Mouse (Mus musculus) CH12.LX (cell line): ENCODE data around the gene Syne1. TPM values are rescaled to one million over a fixed set of nuclear protein-coding genes. Genes with fewer than 3 reads are reported as not detected.

Experiments
- DNase-seq: peaks from one replicate; pipeline ENCODE4 v3.0.0-alpha.2; 2013; ENCODE audit errors: extremely low read depth
- H3K27ac ChIP-seq: 2 replicates; pipeline ENCODE4 v1.5.1; 2012; ENCODE audit warnings: low read depth, mild to moderate bottlenecking, control low read depth, moderate library complexity; ENCODE audit not compliant: insufficient read depth
- H3K27me3 ChIP-seq: replicated peaks from 2 replicates; pipeline ENCODE3; 2012; ENCODE audit warnings: inconsistent platforms
- H3K36me3 ChIP-seq, 2 experiments: replicated peaks in 1 of 2; 2 replicates each; pipeline versions ENCODE3 to v1.6.1; 2012; ENCODE audit warnings: inconsistent platforms in 1 of 2, low read length in 1 of 2, mild to moderate bottlenecking in 1 of 2, mixed read lengths in 1 of 2, moderate library complexity in 1 of 2; ENCODE audit not compliant: control insufficient read depth in 1 of 2, insufficient read depth in 1 of 2
- H3K4me1 ChIP-seq, 2 experiments: 2 replicates each; pipeline ENCODE4 v1.6.1; 2012; ENCODE audit warnings: inconsistent platforms in 1 of 2, moderate library complexity in 1 of 2; ENCODE audit not compliant: insufficient read depth in 2 of 2, control insufficient read depth in 1 of 2
- H3K4me2 ChIP-seq: 2 replicates; pipeline ENCODE4 v1.6.1; 2012; ENCODE audit warnings: low read depth, mild to moderate bottlenecking, control low read depth; ENCODE audit not compliant: poor library complexity, insufficient read depth, severe bottlenecking
- H3K4me3 ChIP-seq, 3 experiments: fragments of 150-350 bp in 1 of 3; sonication (generic) in 1 of 3; replicated peaks in 1 of 3; 2 replicates each; pipeline versions ENCODE3 to v1.5.1; 2011 to 2012; ENCODE audit warnings: low read depth in 2 of 3, low read length in 2 of 3, mild to moderate bottlenecking in 2 of 3, moderate library complexity in 2 of 3, control low read depth in 1 of 3, improper control_type of control experiment in 1 of 3, inconsistent platforms in 1 of 3, mixed read lengths in 1 of 3; ENCODE audit not compliant: poor library complexity in 1 of 3
- H3K79me2 ChIP-seq: replicated peaks from 2 replicates; pipeline ENCODE4 v1.6.1; 2012; ENCODE audit warnings: mild to moderate bottlenecking, moderate library complexity; ENCODE audit not compliant: control insufficient read depth, poor library complexity, insufficient read depth, severe bottlenecking; ENCODE audit errors: extremely low read depth
- H3K9ac ChIP-seq: 2 replicates; pipeline ENCODE4 v1.6.1; 2012; ENCODE audit warnings: low read depth, mild to moderate bottlenecking, control low read depth, moderate library complexity; ENCODE audit not compliant: insufficient read depth
- H3K9me3 ChIP-seq: replicated peaks from 2 replicates; pipeline ENCODE3; 2012; ENCODE audit warnings: low read length, inconsistent platforms, mixed read lengths
- BHLHE40 ChIP-seq: IDR thresholded peaks from 2 replicates; pipeline ENCODE4 v1.6.1; 2011; ENCODE audit warnings: mild to moderate bottlenecking, low read depth, low read length, improper control_type of control experiment
- ELF1 ChIP-seq: IDR thresholded peaks from 2 replicates; pipeline ENCODE4 v1.6.1; 2014; ENCODE audit warnings: low read depth, mild to moderate bottlenecking, inconsistent platforms, low read length, improper control_type of control experiment
- GABPA ChIP-seq: IDR thresholded peaks from 2 replicates; pipeline ENCODE4 v1.6.1; 2012; ENCODE audit warnings: low read depth, low read length, improper control_type of control experiment, inconsistent platforms; ENCODE audit not compliant: insufficient replicate concordance
- HCFC1 ChIP-seq: IDR thresholded peaks from 2 replicates; pipeline ENCODE4 v1.6.1; 2012; ENCODE audit warnings: low read depth, mild to moderate bottlenecking, inconsistent platforms, low read length, improper control_type of control experiment
- IRF4 ChIP-seq: IDR thresholded peaks from 2 replicates; pipeline ENCODE4 v1.6.1; 2014; ENCODE audit warnings: low read depth, mild to moderate bottlenecking, inconsistent platforms, low read length, improper control_type of control experiment
- JUN ChIP-seq: IDR thresholded peaks from 2 replicates; pipeline ENCODE4 v1.6.1; 2011; ENCODE audit warnings: low read depth, mild to moderate bottlenecking, low read length, improper control_type of control experiment, moderate library complexity; ENCODE audit not compliant: insufficient read depth
- MAFK ChIP-seq: IDR thresholded peaks from 2 replicates; pipeline ENCODE4 v1.6.1; 2011; ENCODE audit warnings: low read length, improper control_type of control experiment; ENCODE audit not compliant: insufficient replicate concordance
- MAX ChIP-seq: IDR thresholded peaks from 2 replicates; pipeline ENCODE4 v1.6.1; 2011; ENCODE audit warnings: low read length, improper control_type of control experiment
- MEF2A ChIP-seq: IDR thresholded peaks from 2 replicates; pipeline ENCODE4 v1.6.1; 2014; ENCODE audit warnings: low read depth, mild to moderate bottlenecking, inconsistent platforms, low read length, improper control_type of control experiment, borderline replicate concordance
- MYC ChIP-seq: IDR thresholded peaks from 2 replicates; pipeline ENCODE4 v1.6.1; 2011; ENCODE audit warnings: low read depth, mild to moderate bottlenecking, improper control_type of control experiment, low read length
- NELFE ChIP-seq: IDR thresholded peaks from 2 replicates; pipeline ENCODE4 v1.6.1; 2011; ENCODE audit warnings: low read depth, low read length, improper control_type of control experiment
- PAX5 ChIP-seq: IDR thresholded peaks from 2 replicates; pipeline ENCODE4 v1.6.1; 2012; ENCODE audit warnings: low read length, inconsistent platforms, mixed read lengths
- POLR2AphosphoS2 ChIP-seq: IDR thresholded peaks from 2 replicates; pipeline ENCODE4 v1.6.1; 2011; ENCODE audit warnings: low read depth, low read length, improper control_type of control experiment
- RAD21 ChIP-seq: IDR thresholded peaks from 2 replicates; pipeline ENCODE4 v1.6.1; 2011; ENCODE audit warnings: low read depth, mild to moderate bottlenecking, low read length, improper control_type of control experiment, moderate library complexity
- RCOR1 ChIP-seq: conservative IDR thresholded peaks from 2 replicates; pipeline ENCODE4 v1.6.1; 2012; ENCODE audit warnings: low read depth, mild to moderate bottlenecking, inconsistent platforms, low read length, improper control_type of control experiment
- TBP ChIP-seq: conservative IDR thresholded peaks from 2 replicates; pipeline ENCODE4 v1.6.1; 2011; ENCODE audit warnings: low read depth, low read length, improper control_type of control experiment
- TCF12 ChIP-seq: IDR thresholded peaks from 2 replicates; pipeline ENCODE4 v1.6.1; 2014; ENCODE audit warnings: low read depth, mild to moderate bottlenecking, inconsistent platforms, low read length, improper control_type of control experiment
- USF1 ChIP-seq: IDR thresholded peaks from 2 replicates; pipeline ENCODE4 v1.6.1; 2014; ENCODE audit warnings: low read depth, mild to moderate bottlenecking, inconsistent platforms, low read length, improper control_type of control experiment
- ZKSCAN1 ChIP-seq: IDR thresholded peaks from 2 replicates; pipeline ENCODE4 v1.6.1; 2012; ENCODE audit warnings: low read depth, inconsistent platforms, low read length, improper control_type of control experiment, borderline replicate concordance
- dilution Hi-C: fragments of 300-500 bp; cut with MboI; formaldehyde crosslinking; loops from 2 replicates; pipeline ENCODE4 v1.14.3; 2020; ENCODE audit warnings: low sequenced_read_pairs; ENCODE audit not compliant: extremely low pct_unique_long_range_greater_than_20kb, extremely low pct_ligation_motif_present
- in situ Hi-C: fragments of 300-500 bp; cut with MboI; formaldehyde crosslinking; loops from 3 replicates; pipeline ENCODE4 v1.14.3; 2019; ENCODE audit warnings: low sequenced_read_pairs, low pct_ligation_motif_present, low pct_unique_long_range_greater_than_20kb, mixed read lengths
- polyA plus RNA-seq: library from polyadenylated mRNA; unstranded; fragments of >175 nt; gene quantifications from 2 replicates; pipeline ENCODE4 v1.2.1, GENCODE M21; 2012; ENCODE audit warnings: low read depth; ENCODE audit not compliant: insufficient read length
- total RNA-seq, 2 experiments: library from RNA; depleted of rRNA; stranded (reverse); fragments of 300-350 nt in 1 of 2; fragments of >200 nt in 1 of 2; gene quantifications; 2 replicates each; pipeline ENCODE4 v1.2.3; 2012 to 2014

The Syne1 gene
- total and polyA plus RNA-seq, 3 experiments: 3.1 to 7.6 (median 3.6) TPM

- dilution Hi-C loops (no loop called here), in situ Hi-C loops (no loop called here)
- DNase-seq: no peak
- no peak overlapping the region for H3K4me2 ChIP-seq
- TF ChIP-seq HCFC1 (no peak), PAX5 (no peak), RAD21 (no peak), RCOR1 (no peak), ZKSCAN1 (no peak), GABPA (no peak)
- H3K27ac ChIP-seq: no peak overlapping the region
- H3K9ac ChIP-seq: no peak overlapping the region
- no peaks in the 10 kb centered on the region for H3K4me1 ChIP-seq
- no peaks in the 10 kb centered on the region for H3K79me2 ChIP-seq
- H3K27me3 ChIP-seq: no peaks in the 10 kb centered on the region
- peaks cover 0 to 10% of the 10 kb centered on the region in 2 experiments for H3K36me3 ChIP-seq
- H3K9me3 ChIP-seq: no peaks in the 10 kb centered on the region
- no peak overlapping the region for H3K4me3 ChIP-seq
These were observed 524.1 kb downstream of the Syne1 start for GRCm38 (mm10) chr10:5027208-5027607.

- TF ChIP-seq RAD21: no peak
- no peak for TF ChIP-seq USF1
- no peak for TF ChIP-seq ELF1
- no peak for TF ChIP-seq MAFK
- no peak for TF ChIP-seq NELFE
- no peak for TF ChIP-seq IRF4
- no peak for TF ChIP-seq TCF12
- TF ChIP-seq TBP: no peak
- TF ChIP-seq POLR2AphosphoS2: no peak
- TF ChIP-seq MAX: no peak
- TF ChIP-seq GABPA: no peak
- TF ChIP-seq MYC: no peak
- no peak for TF ChIP-seq MEF2A
- no peak for TF ChIP-seq JUN
- TF ChIP-seq BHLHE40: no peak
- no peak for DNase-seq
- Histone ChIP-seq H3K9ac (no peak overlapping the region), H3K27me3 (no peaks in the 10 kb centered on the region), H3K36me3 (peaks cover 0 to 7% of the 10 kb centered on the region in 2 experiments), H3K4me2 (no peak overlapping the region), H3K4me1 (no peaks in the 10 kb centered on the region), H3K27ac (no peak overlapping the region), H3K79me2 (no peaks in the 10 kb centered on the region), H3K4me3 (no peak overlapping the region), H3K9me3 (no peaks in the 10 kb centered on the region)
- in situ Hi-C loops (no loop called here), dilution Hi-C loops (no loop called here)
These were observed 525.4 kb downstream of the Syne1 start for GRCm38 (mm10) chr10:5025906-5026305.
